Comparison of ENCODE assay signal across 10 mouse cellular contexts in genomic region chr17:50677978-50678712, GRCm38 (mm10).
DNase-seq lines count a peak whose midpoint lies in the region; ATAC-seq and TF ChIP-seq lines count a peak whose summit lies in the region.
"Had no signal": no experiment of that assay in that cellular context is flagged by ENCODE, and none has a peak within 500 bp of the region (broad histone marks: within the 10 kb centered on the region; RNA-seq: fewer than 3 reads in every experiment).

No protein-coding gene starts in this region.

- H3K27me3 ChIP-seq in heart, adult 2 months (ENCODE audit: control insufficient read depth, insufficient read depth, low read length), result no peaks in the 10 kb centered on the region
- H3K27me3 ChIP-seq in heart, embryonic 11.5 days (ENCODE audit: control insufficient read depth, insufficient read depth, low read length), result no peaks in the 10 kb centered on the region
- no peaks in the 10 kb centered on the region for H3K27me3 ChIP-seq in limb, embryonic 13.5 days
- H3K27me3 ChIP-seq: liver, embryonic 13.5 days had no signal

- H3K27ac ChIP-seq in heart, adult 2 months, result peak overlapping the region; percentile 72
- no peak overlapping the region for H3K27ac ChIP-seq in heart, embryonic 11.5 days (ENCODE audit: low read depth, low read length)
- H3K27ac ChIP-seq in ES-E14 (ENCODE audit: insufficient read depth, low read depth, low read length, poor library complexity, severe bottlenecking), result no peak overlapping the region
- peak overlapping the region; percentile 84 for H3K27ac ChIP-seq in limb, embryonic 13.5 days
- H3K27ac ChIP-seq: liver, embryonic 13.5 days had no signal

- H3K36me3 ChIP-seq in heart, adult 2 months (ENCODE audit: control insufficient read depth, insufficient read depth, low read length), result peaks cover 1% of the 10 kb centered on the region; the same call in 1 of the 2 replicates
- no peaks in the 10 kb centered on the region for H3K36me3 ChIP-seq in heart, embryonic 11.5 days (ENCODE audit: control insufficient read depth, insufficient read depth, low read length)
- H3K36me3 ChIP-seq in ES-E14 (ENCODE audit: control insufficient read depth, insufficient read depth, low read length, poor library complexity, severe bottlenecking), result no peaks in the 10 kb centered on the region
- no peaks in the 10 kb centered on the region for H3K36me3 ChIP-seq in limb, embryonic 13.5 days
- H3K36me3 ChIP-seq: liver, embryonic 13.5 days had no signal

- peak; percentile 71; the same call in 1 of the 2 replicates for TF ChIP-seq EP300 in heart, adult 2 months (IDR thresholded peaks at IDR 0.05; ENCODE audit: insufficient read depth, low read depth, low read length)

- no peak for TF ChIP-seq POLR2A in heart, adult 2 months (IDR thresholded peaks at IDR 0.05; ENCODE audit: insufficient read depth, low read depth, low read length)

- 0 out of 2 replicates have a peak overlapping the region, but pooled peaks have one; percentile 23 for H3K9ac ChIP-seq in heart, adult 2 months (ENCODE audit: low read depth, low read length)
- H3K9ac ChIP-seq in heart, embryonic 11.5 days (ENCODE audit: low read depth, low read length), result no peak overlapping the region
- H3K9ac ChIP-seq in ES-E14 (ENCODE audit: insufficient read depth, low read depth, low read length, poor library complexity, severe bottlenecking), result no peak overlapping the region
- no peak overlapping the region for H3K9ac ChIP-seq in limb, embryonic 13.5 days
- H3K9ac ChIP-seq: liver, embryonic 13.5 days had no signal

- H3K4me3 ChIP-seq in heart, adult 2 months, result no peak overlapping the region
- no peak overlapping the region for H3K4me3 ChIP-seq in heart, embryonic 11.5 days (ENCODE audit: low read depth, low read length)
- H3K4me3 ChIP-seq in ES-E14 (ENCODE audit: insufficient read depth in 1 of 2, low read depth in 1 of 2, low read length in 2 of 2, poor library complexity in 1 of 2, severe bottlenecking in 1 of 2), result peak overlapping the region in 1 of 2 experiments; percentile 62; a peak in 1 of 4 replicates
- H3K4me3 ChIP-seq in limb, embryonic 13.5 days, result no peak overlapping the region
- H3K4me3 ChIP-seq: liver, embryonic 13.5 days had no signal

- ATAC-seq in heart, embryonic 11.5 days (replicated peaks; ENCODE audit: insufficient number of reproducible peaks, low FRiP score, low TSS enrichment), result no peak
- ATAC-seq in limb, embryonic 13.5 days (ENCODE audit: low FRiP score, low read depth), result peak; percentile 66
- ATAC-seq: Patski had no signal

- WGBS in heart, adult 2 months, result 35% methylated on average over 10 of the region's 10 CpGs
- 59% methylated on average over 10 of the region's 10 CpGs for WGBS in heart, embryonic 11.5 days (ENCODE audit: insufficient replicate concordance)
- 30% methylated on average over 10 of the region's 10 CpGs for WGBS in limb, embryonic 13.5 days

- intact Hi-C loops in heart, adult 2 months (cut with DNase I), result no loop called here
- intact Hi-C loops in heart, postnatal 25 days (cut with DNase I), result loop anchor here (5.0 kb wide), 1 partner anchor 74 kb away; no protein-coding TSS in a partner anchor
- intact Hi-C loops in left cerebral cortex, postnatal 25 days (cut with DNase I), result no loop called here

- H3K9me3 ChIP-seq in heart, embryonic 11.5 days (replicated peaks; ENCODE audit: control insufficient read depth, low read length), result no peaks in the 10 kb centered on the region
- no peaks in the 10 kb centered on the region for H3K9me3 ChIP-seq in ES-E14 (ENCODE audit: control insufficient read depth, insufficient read depth, low read depth, low read length)
- H3K9me3 ChIP-seq in limb, embryonic 13.5 days, result no peaks in the 10 kb centered on the region
- H3K9me3 ChIP-seq: liver, embryonic 13.5 days had no signal

- in situ Hi-C loops in ES-E14 (cut with MboI; ENCODE audit: low sequenced_read_pairs in 2 of 2, unreplicated experiment in 2 of 2), result no loop called here

- no peak for TF ChIP-seq CTCF in heart, adult 2 months (IDR thresholded peaks at IDR 0.05)

- no peaks in the 10 kb centered on the region for H3K79me2 ChIP-seq in heart, adult 2 months (replicated peaks; ENCODE audit: control insufficient read depth, insufficient read depth, low read length)

- DNase-seq in heart, adult 2 months, result peak; percentile 62 to 72
- DNase-seq in ES-E14 (ENCODE audit: low read depth, low spot score), result peak; percentile 7
- DNase-seq in cerebellum, postnatal 36 days, result peak; percentile 50 to 70
- peak; percentile 53 for DNase-seq in heart, postnatal 25 days (ENCODE audit: low spot score)
- peak; percentile 21 for DNase-seq in ovary, postnatal 10 days (ENCODE audit: low spot score)
- DNase-seq in left cerebral cortex, postnatal 25 days (ENCODE audit: low spot score in 2 of 2), result no peak
- DNase-seq: liver, embryonic 13.5 days had no signal

- no peak overlapping the region for H3K4me2 ChIP-seq in heart, embryonic 11.5 days
- peak overlapping the region; percentile 31 for H3K4me2 ChIP-seq in limb, embryonic 13.5 days (replicated peaks)
- H3K4me2 ChIP-seq: liver, embryonic 13.5 days had no signal

- H3K4me1 ChIP-seq in heart, adult 2 months (ENCODE audit: control insufficient read depth, insufficient read depth, low read length), result peaks cover 16% of the 10 kb centered on the region
- peaks cover 12% of the 10 kb centered on the region for H3K4me1 ChIP-seq in heart, embryonic 11.5 days (ENCODE audit: control insufficient read depth, insufficient read depth, low read length)
- H3K4me1 ChIP-seq in ES-E14 (ENCODE audit: control insufficient read depth in 2 of 2, insufficient read depth in 2 of 2, low read length in 2 of 2, poor library complexity in 1 of 2), result no peaks in the 10 kb centered on the region
- peaks cover 43% of the 10 kb centered on the region for H3K4me1 ChIP-seq in limb, embryonic 13.5 days

TF ChIP-seq in ES-E14, 5 proteins besides CTCF, POLR2A, EP300 and RAD21:
- TF ChIP-seq ZC3H11A (IDR thresholded peaks at IDR 0.05; ENCODE audit: borderline replicate concordance, low read depth, low read length), result no peak
- TF ChIP-seq MAFK (IDR thresholded peaks at IDR 0.05; ENCODE audit: insufficient read depth, low read depth, low read length), result no peak
- no peak for TF ChIP-seq CHD2 (IDR thresholded peaks at IDR 0.05; ENCODE audit: low read depth, low read length)
- TF ChIP-seq ZNF384 (IDR thresholded peaks at IDR 0.05; ENCODE audit: low read depth, low read length), result no peak
- TF ChIP-seq HCFC1 (IDR thresholded peaks at IDR 0.05; ENCODE audit: borderline replicate concordance, insufficient read depth, low read length), result no peak
TF ChIP-seq in ES-E14: peak in this region for 0.

Comparison
In these comparisons a context has a peak if more than half of its experiments do, and no peak if none do; other contexts are left out.
1. H3K27ac ChIP-seq: peak in heart, adult 2 months (single experiment) and limb, embryonic 13.5 days (single experiment); none in heart, embryonic 11.5 days (single experiment) and ES-E14 (single experiment).
2. DNase-seq: peak in heart, adult 2 months (2 of 2), ES-E14 (single experiment), cerebellum, postnatal 36 days (2 of 2), heart, postnatal 25 days (single experiment) and ovary, postnatal 10 days (single experiment); none in left cerebral cortex, postnatal 25 days (0 of 2).